Mouse (Mus musculus) hindbrain, embryonic 14.5 days (tissue): Measurements from ENCODE around the gene Hrh1. TPM values are rescaled to one million over a fixed set of nuclear protein-coding genes. Genes with fewer than 3 reads are reported as not detected.
"Not testable (repeated sequence)": the region's sequence is repeated elsewhere in the genome, so short reads cannot be mapped to it uniquely, and the experiment has no call there.

Source experiments
- ATAC-seq: fragments of 200-750 bp; cut with Nextera tagmentation; 2 replicates; pipeline ENCODE4 v1.8.0; 2017; ENCODE audit warnings: moderate number of reproducible peaks, mild to moderate bottlenecking, moderate TSS enrichment, moderate library complexity; ENCODE audit not compliant: low FRiP score
- DNase-seq: peaks from one replicate; pipeline ENCODE4 v3.0.0-alpha.2; 2015; ENCODE audit warnings: low spot score
- H3K27ac ChIP-seq: fragments of 300-500 bp; sonication (generic); 2 replicates; pipeline ENCODE4 v1.5.1; 2014; ENCODE audit warnings: mild to moderate bottlenecking, moderate library complexity
- H3K27me3 ChIP-seq: fragments of 300-500 bp; sonication (generic); 2 replicates; pipeline ENCODE4 v1.6.1; 2014; ENCODE audit warnings: mild to moderate bottlenecking, low read length, mixed read lengths; ENCODE audit not compliant: control insufficient read depth, insufficient read depth
- H3K36me3 ChIP-seq: fragments of 300-500 bp; sonication (generic); replicated peaks from 2 replicates; pipeline ENCODE4 v1.6.1; 2014; ENCODE audit not compliant: control insufficient read depth, insufficient read depth
- H3K4me1 ChIP-seq: fragments of 300-500 bp; sonication (generic); replicated peaks from 2 replicates; pipeline ENCODE4 v1.6.1; 2014; ENCODE audit warnings: antibody characterized with exemption, low read length, mixed read lengths; ENCODE audit not compliant: control insufficient read depth, insufficient read depth
- H3K4me2 ChIP-seq: fragments of 300-500 bp; sonication (generic); replicated peaks from 2 replicates; pipeline ENCODE4 v1.6.1; 2014; ENCODE audit warnings: mild to moderate bottlenecking, moderate library complexity
- H3K4me3 ChIP-seq: fragments of 300-500 bp; sonication (generic); replicated peaks from 2 replicates; pipeline ENCODE4 v1.5.1; 2014; ENCODE audit warnings: mild to moderate bottlenecking, low read length
- H3K9ac ChIP-seq: fragments of 300-500 bp; sonication (generic); 2 replicates; pipeline ENCODE4 v1.6.1; 2014
- H3K9me3 ChIP-seq: fragments of 300-500 bp; sonication (generic); 2 replicates; pipeline ENCODE4 v1.6.1; 2016; ENCODE audit warnings: low read length; ENCODE audit not compliant: control insufficient read depth
- whole genome bisulfite sequencing: fragments of 180-500 bp; shearing (Covaris S2); extraction: QIAGEN DNeasy Blood & Tissue Kit; methylation state at CpG from one replicate; pipeline ENCODE4 v1.1.7; 2014; 5-methylcytosine and 5-hydroxymethylcytosine counted together
- polyA plus RNA-seq: library from polyadenylated mRNA; unstranded; fragments of >200 nt; fragmentation: Nextera tagmentation; extraction: Ambion mirVana; gene quantifications from 2 replicates; pipeline ENCODE4 v1.2.1, GENCODE M21; 2014

The Hrh1 gene
- polyA plus RNA-seq, 1 experiment from 2014 or later = 0.47 TPM

GRCm38 (mm10) chr6:114462747-114463146 lies 65.0 kb downstream of the Hrh1 start:
- 24% methylated on average over 4 of the region's 4 CpGs for WGBS
- no peaks in the 10 kb centered on the region; the same call in 1 of the 2 replicates for H3K4me1 ChIP-seq

GRCm38 (mm10) chr6:114473541-114473940 lies 75.8 kb downstream of the Hrh1 start:
- no peak overlapping the region for H3K27ac ChIP-seq
- H3K4me3 ChIP-seq = no peak overlapping the region
- H3K27me3 ChIP-seq = no peaks in the 10 kb centered on the region
- H3K4me1 ChIP-seq = no peaks in the 10 kb centered on the region; the same call in 1 of the 2 replicates
- no peaks in the 10 kb centered on the region for H3K9me3 ChIP-seq
- no peaks in the 10 kb centered on the region for H3K36me3 ChIP-seq
- no peak overlapping the region for H3K4me2 ChIP-seq
- no peak for ATAC-seq
- DNase-seq = no peak
- H3K9ac ChIP-seq = no peak overlapping the region
- WGBS = 39% methylated on average over 5 of the region's 5 CpGs

More at GRCm38 (mm10) chr6:114462747-114463146, 65.0 kb downstream of the Hrh1 start:
- Histone ChIP-seq H3K36me3 (no peaks in the 10 kb centered on the region), H3K9me3 (no peaks in the 10 kb centered on the region), H3K4me2 (no peak overlapping the region), H3K4me3 (no peak overlapping the region), H3K9ac (no peak overlapping the region), H3K27me3 (no peaks in the 10 kb centered on the region), H3K27ac (no peak overlapping the region)
- peak; percentile 35 for DNase-seq
- ATAC-seq = no peak

- WGBS = 85% methylated on average over 3 of the region's 3 CpGs
- no peaks in the 10 kb centered on the region for H3K27me3 ChIP-seq
- H3K4me1 ChIP-seq = no peaks in the 10 kb centered on the region; the same call in 1 of the 2 replicates
- no peak overlapping the region for H3K27ac ChIP-seq
- ATAC-seq (no peak), DNase-seq (no peak)
- no peak overlapping the region for H3K4me2 ChIP-seq
- H3K4me3 ChIP-seq = no peak overlapping the region
- no peaks in the 10 kb centered on the region for H3K36me3 ChIP-seq
- no peaks in the 10 kb centered on the region for H3K9me3 ChIP-seq
- no peak overlapping the region for H3K9ac ChIP-seq
Observed at GRCm38 (mm10) chr6:114474059-114474458, 76.3 kb downstream of the Hrh1 start.

- H3K9me3 ChIP-seq = no peaks in the 10 kb centered on the region
- no peaks in the 10 kb centered on the region for H3K36me3 ChIP-seq
- H3K27ac ChIP-seq = no peak overlapping the region
- 88% methylated on average over 4 of the region's 4 CpGs for WGBS
- H3K4me3 ChIP-seq = no peak overlapping the region
- H3K4me2 ChIP-seq = no peak overlapping the region
- H3K27me3 ChIP-seq = no peaks in the 10 kb centered on the region
- no peak overlapping the region for H3K9ac ChIP-seq
- DNase-seq = no peak
- no peak for ATAC-seq
- no peaks in the 10 kb centered on the region; the same call in 1 of the 2 replicates for H3K4me1 ChIP-seq
Observed at GRCm38 (mm10) chr6:114474911-114475310, 77.2 kb downstream of the Hrh1 start.

GRCm38 (mm10) chr6:114478771-114479170 lies 81.0 kb downstream of the Hrh1 start:
- no peak overlapping the region for H3K4me2 ChIP-seq
- DNase-seq (no peak), ATAC-seq (no peak)
- no peaks in the 10 kb centered on the region for H3K36me3 ChIP-seq
- WGBS = 26% methylated on average over 4 of the region's 4 CpGs
- no peaks in the 10 kb centered on the region for H3K9me3 ChIP-seq
- H3K27ac ChIP-seq = no peak overlapping the region
- no peaks in the 10 kb centered on the region for H3K27me3 ChIP-seq
- H3K4me1 ChIP-seq = no peaks in the 10 kb centered on the region
- H3K4me3 ChIP-seq = no peak overlapping the region
- no peak overlapping the region for H3K9ac ChIP-seq

GRCm38 (mm10) chr6:114479644-114480410 lies 82.1 kb downstream of the Hrh1 start:
- Histone ChIP-seq H3K9ac (no peak overlapping the region), H3K36me3 (no peaks in the 10 kb centered on the region), H3K4me2 (no peak overlapping the region), H3K4me3 (no peak overlapping the region), H3K9me3 (no peaks in the 10 kb centered on the region), H3K27ac (no peak overlapping the region), H3K4me1 (no peaks in the 10 kb centered on the region), H3K27me3 (no peaks in the 10 kb centered on the region)
- DNase-seq (no peak), ATAC-seq (no peak)
- 96% methylated on average over 16 of the region's 16 CpGs for WGBS

GRCm38 (mm10) chr6:114489371-114489770 lies 91.6 kb downstream of the Hrh1 start:
- H3K36me3 ChIP-seq = no peaks in the 10 kb centered on the region
- no peaks in the 10 kb centered on the region for H3K4me1 ChIP-seq
- H3K27me3 ChIP-seq = no peaks in the 10 kb centered on the region
- no peak overlapping the region for H3K4me3 ChIP-seq
- no peak overlapping the region for H3K27ac ChIP-seq
- H3K4me2 ChIP-seq = no peak overlapping the region
- H3K9me3 ChIP-seq = no peaks in the 10 kb centered on the region
- ATAC-seq (no peak), DNase-seq (no peak)
- no peak overlapping the region for H3K9ac ChIP-seq
- 89% methylated on average over 3 of the region's 3 CpGs for WGBS

GRCm38 (mm10) chr6:114492588-114492987 lies 94.9 kb downstream of the Hrh1 start:
- H3K36me3 ChIP-seq, H3K27ac ChIP-seq, H3K4me3 ChIP-seq, H3K9ac ChIP-seq, H3K4me1 ChIP-seq, H3K27me3 ChIP-seq, H3K9me3 ChIP-seq, ATAC-seq, H3K4me2 ChIP-seq: not testable (repeated sequence)
- 57% methylated on average over 10 of the region's 10 CpGs for WGBS
- DNase-seq = peak; percentile 54

GRCm38 (mm10) chr6:114494987-114495386 lies 97.3 kb downstream of the Hrh1 start:
- not testable (repeated sequence) for H3K4me2 ChIP-seq, H3K9me3 ChIP-seq, H3K4me1 ChIP-seq, H3K4me3 ChIP-seq, ATAC-seq, H3K36me3 ChIP-seq, H3K9ac ChIP-seq, H3K27me3 ChIP-seq, H3K27ac ChIP-seq, DNase-seq
- WGBS = 20% methylated on average over 9 of the region's 12 CpGs
